Mouse (Mus musculus) spleen, postnatal 36 days (tissue): ENCODE data around the gene Rdh16f1.
"Not testable (repeated sequence)": the region's sequence is repeated elsewhere in the genome, so short reads cannot be mapped to it uniquely, and the experiment has no call there.

Experiments used
- DNase-seq, 2 experiments: peaks; one replicate each; pipeline ENCODE4 v3.0.0; 2022; ENCODE audit warnings: low spot score in 2 of 2, mixed read lengths in 1 of 2

The Rdh16f1 gene

DNA sequence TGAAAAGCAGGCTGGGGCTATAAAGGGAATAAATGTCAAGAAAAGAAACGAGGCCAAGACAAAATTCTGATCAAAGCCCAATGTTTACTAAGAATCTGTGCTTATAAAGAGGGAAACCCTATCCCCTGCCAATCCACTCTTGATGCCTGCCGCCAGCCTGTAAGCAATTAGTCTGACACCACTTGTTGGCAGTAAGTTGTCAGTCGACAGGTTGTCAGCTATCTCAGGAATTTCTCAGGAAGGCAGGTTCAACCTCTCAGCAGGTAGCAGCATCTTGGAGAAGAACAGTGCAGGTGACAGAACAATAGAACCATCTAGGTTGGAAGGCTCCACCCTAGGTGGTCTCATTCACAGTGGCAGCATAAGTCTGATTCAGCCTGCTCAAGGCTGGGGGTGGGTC lies 69.5 kb downstream of the Rdh16f1 start:
- no peak for DNase-seq

DNA sequence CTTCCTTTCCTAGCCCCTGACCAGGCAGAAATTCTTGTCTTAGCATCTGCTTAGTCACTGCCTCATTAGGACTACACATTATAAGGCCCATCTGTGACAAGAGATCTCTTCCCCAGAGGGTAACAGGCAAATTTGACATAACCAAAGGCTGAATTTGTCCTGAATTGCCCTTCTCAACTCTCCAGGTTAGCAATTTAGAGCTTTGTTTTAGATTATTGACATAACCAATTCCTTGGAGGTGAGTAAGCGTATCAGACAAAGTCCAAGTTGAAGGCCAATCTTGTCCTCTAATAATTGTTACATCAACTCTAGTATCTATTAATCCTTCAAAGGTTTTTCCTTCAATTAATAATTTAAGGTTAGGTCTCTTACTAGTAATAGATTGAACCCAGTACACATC lies 74.6 kb downstream of the Rdh16f1 start:
- DNase-seq, result not testable (repeated sequence)

DNA sequence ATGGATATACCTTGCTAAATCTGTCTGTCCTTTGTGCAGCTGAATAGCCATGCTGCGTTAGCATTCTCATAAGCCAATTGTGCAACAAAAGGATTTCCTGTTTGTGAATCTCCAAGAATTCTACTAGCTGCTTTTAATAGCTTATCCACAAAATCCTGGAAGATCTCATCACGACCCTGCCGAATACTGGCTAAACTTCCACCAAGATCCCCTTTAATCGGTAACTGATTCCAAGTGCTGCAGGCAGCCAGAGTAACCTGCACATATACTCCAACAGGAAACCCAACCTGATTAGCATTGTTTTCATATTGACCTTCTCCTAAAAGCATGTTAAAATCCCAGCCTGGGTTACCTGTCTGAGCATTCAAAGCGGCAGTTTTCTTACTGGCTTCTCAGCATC lies 75.7 kb downstream of the Rdh16f1 start:
- no peak for DNase-seq

GRCm38 (mm10) chr10:127837793-127838192 lies 78.2 kb downstream of the Rdh16f1 start:
- DNase-seq, result not testable (repeated sequence)

- DNase-seq, result no peak
These were observed 79.0 kb downstream of the Rdh16f1 start for GRCm38 (mm10) chr10:127838539-127838938.

DNA sequence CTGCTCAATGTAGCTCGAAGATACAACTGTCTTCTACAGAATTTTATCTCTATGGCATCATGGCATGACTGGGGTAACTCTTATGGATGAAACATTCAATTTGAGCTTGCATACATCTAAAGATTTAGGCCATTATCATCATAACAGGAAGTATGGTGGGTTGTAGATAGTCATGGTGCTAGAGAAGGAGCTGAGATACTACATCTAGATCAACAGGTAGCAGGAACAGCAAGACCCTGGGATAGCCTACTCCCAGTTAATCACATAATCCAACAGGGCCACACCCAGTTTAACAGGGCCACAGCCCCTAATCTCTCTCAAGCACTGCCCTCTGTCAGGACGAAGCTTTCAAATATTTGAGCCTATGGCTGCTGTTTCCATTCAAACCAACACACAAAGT lies 81.2 kb downstream of the Rdh16f1 start:
- no peak for DNase-seq
